Mouse (Mus musculus): ENCODE data around the gene Cyp4x1.
A peak's percentile ranks its signal among the peaks of the same experiment; 100 is the strongest.

Cyp4x1 gene

GRCm38 (mm10) chr4:115056371-115056920, 77.6 kb downstream of the Cyp4x1 start, which contains the start of gene Tal1:
Tal1 (plus strand) TSS chr4:115056426.
- DNase-seq = peak; percentile 93

Measured in liver (tissue).